Mouse (Mus musculus): ENCODE data around the gene Prf1.

Gene Prf1

DNA sequence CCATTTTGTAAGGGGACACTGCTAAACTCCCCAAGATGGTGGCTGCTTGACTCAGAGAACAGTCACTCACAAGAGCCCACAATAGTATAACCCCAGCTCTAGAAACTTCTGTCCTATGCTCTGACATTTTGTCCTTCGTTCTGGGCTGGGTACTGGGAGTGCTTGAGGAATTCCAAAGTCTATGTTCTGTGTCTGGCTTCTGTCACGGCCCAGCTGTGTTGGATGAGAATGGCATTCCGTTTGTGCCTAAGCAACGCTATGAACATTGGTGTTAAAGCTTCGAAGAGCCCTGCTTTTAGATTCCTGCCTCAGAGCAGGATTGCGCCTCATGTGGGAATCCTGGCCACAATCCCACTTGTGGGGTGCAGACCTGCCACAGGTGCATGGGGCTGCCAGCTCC lies 14.5 kb downstream of the Prf1 start:
- TF ChIP-seq GATA4 (IDR thresholded peaks at IDR 0.05; ENCODE audit: insufficient replicate concordance, low read length): no peak

DNA sequence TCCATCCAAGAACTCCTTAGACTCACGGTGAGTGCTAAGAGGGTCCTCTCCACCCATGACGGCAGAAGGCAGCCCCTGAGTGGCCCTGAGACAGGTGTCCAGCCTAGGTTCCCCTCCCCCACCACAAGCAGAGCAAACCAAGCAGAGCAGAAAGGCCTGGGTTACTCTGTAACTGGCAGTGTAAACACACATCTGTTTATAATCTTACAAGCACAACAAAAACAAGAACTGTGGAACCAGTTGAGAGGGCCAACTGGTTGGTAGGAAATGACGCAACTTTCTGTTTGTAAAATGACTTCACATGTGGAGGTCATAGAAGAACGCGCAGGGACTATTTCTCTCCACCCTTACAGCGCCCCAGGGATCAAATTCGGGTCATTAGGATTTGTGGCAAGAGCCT lies 15.1 kb downstream of the Prf1 start:
- TF ChIP-seq GATA4 (IDR thresholded peaks at IDR 0.05; ENCODE audit: insufficient replicate concordance, low read length): no peak

DNA sequence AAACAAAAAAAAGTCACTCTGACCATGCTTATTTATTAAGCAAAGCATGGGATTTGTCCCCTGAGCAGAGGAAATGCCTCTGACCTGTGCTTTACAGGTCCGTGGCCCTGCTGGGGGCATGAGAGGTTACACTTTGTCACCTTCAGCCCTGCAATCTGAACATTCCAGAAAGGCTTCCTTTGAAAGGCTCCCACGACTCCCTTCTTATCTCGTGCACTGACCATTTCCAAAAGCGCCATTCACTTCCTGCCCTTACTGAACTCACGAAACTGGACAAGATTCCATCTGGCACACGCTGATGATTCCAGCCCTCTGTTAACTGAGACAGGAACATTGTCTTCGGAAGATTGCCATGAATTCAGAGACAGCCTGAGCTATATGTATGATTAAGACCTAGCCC lies 16.1 kb downstream of the Prf1 start:
- peak; percentile 88; the same call in 1 of the 2 replicates for TF ChIP-seq GATA4 (IDR thresholded peaks at IDR 0.05; ENCODE audit: insufficient replicate concordance, low read length)

DNA sequence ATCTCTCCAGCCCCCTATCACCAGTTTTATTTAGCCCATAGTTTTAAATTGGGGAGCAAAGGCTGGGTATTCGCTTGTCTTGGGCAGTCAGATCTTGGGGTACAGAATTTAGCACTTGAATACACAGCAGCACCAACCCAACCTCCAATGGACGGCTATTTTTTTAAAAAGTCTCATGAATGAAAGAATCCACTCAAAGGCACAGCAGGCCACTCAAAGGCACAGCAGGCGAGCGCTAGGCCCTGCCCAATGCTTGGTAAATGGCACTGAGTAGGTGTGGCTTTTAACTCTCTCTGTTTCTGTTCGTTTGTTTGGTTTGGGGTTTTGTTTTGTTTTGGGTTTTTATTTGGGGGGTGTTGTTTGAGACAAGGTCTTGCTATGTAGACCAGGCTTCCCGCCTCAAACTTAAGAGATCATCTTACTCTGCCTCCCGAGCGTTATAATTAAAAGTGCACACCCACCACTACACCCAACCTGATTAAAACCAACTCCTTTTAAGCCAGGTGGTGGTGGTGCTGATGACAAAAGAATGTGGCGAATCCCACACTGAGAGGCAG lies 17.8 kb downstream of the Prf1 start:
- TF ChIP-seq GATA4 (IDR thresholded peaks at IDR 0.05; ENCODE audit: insufficient replicate concordance, low read length): no peak

DNA sequence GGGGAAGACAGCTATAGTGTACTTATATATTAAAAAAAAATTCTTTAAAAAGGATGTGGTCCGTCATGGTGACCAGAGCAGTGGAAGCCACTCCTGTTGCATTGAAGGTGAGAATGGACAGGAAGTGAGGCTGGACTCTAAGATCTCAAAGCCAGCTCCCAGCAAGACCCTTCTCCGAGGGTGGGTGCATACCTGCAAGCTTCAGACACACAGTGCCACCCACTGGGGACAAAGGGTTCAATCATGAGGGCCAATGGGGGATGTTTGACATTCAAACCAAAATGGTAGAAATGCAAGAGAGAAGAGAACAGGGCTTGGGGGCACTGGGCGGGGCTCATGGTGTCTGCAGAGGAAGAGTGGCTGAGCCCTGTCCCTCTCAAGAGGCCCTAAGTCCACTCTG lies 20.9 kb downstream of the Prf1 start:
- TF ChIP-seq GATA4 (IDR thresholded peaks at IDR 0.05; ENCODE audit: insufficient replicate concordance, low read length): no peak

DNA sequence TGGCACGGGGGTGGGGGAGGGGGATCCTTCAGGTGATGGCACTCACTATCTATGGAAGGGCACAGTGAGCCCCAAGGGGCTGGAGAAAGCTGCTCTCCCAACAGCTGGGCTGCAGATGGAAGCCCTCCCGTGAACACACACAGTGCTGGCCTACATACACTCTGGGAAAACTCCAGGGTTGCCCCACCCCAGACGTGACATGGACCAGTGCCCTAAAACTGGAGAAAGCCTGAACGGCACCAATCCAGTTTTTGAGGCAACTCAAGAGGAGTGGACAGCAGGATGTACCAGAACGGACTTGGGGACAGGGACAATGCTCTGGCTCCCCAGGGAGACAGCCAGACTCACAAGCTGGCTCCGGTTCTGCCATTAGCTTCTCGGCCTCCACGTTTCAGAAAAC lies 27.1 kb downstream of the Prf1 start:
- TF ChIP-seq GATA4 (IDR thresholded peaks at IDR 0.05; ENCODE audit: insufficient replicate concordance, low read length): no peak

DNA sequence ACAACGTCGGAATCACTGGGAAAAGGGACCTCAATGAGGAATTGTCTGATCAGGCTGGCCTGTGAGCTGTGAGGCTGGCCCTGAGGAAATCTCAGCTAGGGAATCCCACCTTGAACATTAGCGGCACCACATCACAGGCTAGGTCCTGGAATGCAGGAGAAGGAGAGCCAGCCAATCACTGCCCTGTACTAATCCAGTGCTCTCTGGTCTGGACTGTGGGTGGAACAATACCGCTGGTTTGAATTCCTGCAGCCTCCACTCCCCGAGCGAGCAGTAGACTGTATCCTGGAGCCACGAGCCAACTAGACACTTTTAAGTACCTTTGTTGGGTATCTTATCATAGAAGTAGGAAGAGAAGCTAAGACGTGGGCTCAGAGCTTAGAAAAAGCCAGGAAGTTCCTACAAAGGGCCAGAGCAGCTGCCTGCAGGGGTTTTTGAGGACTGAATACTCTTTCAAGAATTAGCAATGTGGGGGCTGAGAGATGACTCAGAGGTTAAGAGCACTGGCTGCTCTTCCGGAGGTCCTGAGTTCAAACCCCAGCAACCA lies 28.2 kb downstream of the Prf1 start:
- no peak for TF ChIP-seq GATA4 (IDR thresholded peaks at IDR 0.05; ENCODE audit: insufficient replicate concordance, low read length)

DNA sequence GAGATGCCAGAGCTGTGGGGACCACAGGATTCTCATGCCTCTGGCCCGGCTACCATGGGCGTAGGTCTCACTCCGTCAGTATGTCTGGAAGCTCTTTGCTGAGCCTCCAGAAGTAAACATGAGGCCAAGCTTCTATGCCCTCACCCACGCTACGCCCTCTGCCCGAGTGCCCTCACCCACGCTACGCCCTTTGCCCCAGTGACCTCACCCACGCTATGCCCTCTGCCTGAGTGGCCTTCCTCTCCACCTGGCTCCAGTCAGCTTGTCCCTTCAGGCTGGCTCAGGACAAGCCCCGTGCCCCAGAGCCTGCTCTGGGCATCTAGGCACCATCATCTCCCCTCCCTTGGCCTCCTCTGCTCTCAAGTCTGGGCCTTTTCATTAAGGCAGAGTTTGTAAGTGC lies 29.9 kb downstream of the Prf1 start:
- TF ChIP-seq GATA4 (IDR thresholded peaks at IDR 0.05; ENCODE audit: insufficient replicate concordance, low read length): no peak

DNA sequence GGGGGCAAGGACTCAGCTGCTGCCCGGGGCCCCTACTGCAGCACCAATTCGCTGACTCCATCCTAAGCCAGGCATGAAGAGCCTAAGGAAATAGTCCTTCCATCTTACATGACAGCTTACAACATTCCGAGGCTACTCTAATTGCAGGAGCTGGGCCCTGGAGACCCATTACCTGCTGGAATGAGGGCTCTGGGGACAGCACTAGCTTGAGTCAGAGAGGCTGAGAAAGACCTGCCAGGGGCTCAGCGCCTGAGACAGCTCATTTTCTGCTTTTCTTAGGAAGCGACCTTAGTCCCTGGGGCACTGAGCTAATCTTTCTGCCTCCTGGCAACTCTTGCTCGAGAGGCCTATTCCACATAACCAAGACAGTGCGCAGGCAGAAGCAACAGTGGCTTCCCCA lies 31.3 kb downstream of the Prf1 start:
- no peak for TF ChIP-seq GATA4 (IDR thresholded peaks at IDR 0.05; ENCODE audit: insufficient replicate concordance, low read length)

DNA sequence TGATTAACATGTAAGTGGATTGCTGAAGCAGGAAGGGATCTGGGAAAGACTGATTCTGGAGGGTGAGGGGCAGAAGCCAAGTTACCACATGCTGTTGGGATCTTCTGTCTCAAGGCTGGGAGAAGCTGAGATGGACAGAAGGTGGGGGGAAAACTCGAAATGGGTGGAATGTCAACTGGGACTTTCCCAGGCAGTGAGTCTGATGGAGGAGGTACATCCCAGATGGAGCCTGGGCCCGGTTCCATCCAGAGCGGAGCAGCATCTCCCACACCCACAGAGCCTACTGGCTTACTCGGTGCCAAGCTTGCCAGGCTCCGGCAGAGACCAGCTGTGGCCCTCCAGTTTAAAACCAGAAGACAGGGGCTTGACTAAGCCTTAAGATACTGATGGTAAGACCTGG lies 33.4 kb downstream of the Prf1 start:
- TF ChIP-seq GATA4 (IDR thresholded peaks at IDR 0.05; ENCODE audit: insufficient replicate concordance, low read length): no peak

DNA sequence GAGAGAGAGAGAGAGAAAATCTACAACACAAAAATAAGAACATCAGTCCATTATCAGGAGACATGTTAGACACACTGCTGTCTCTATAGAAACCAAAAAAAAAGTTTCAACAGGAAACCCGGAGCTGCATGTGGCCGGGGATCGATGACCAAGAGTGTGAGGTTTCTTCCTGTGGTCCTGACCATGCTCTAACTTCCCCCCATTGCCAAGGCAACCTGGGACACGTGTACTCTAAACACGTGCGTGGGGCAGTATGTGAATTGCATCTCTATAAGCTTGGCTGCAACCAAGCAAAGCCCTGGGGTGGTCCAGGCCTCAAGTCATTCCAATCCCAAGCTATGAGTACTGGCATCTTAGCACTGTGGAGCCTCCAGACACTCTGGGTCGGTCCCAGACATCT lies 36.9 kb downstream of the Prf1 start:
- no peak for TF ChIP-seq GATA4 (IDR thresholded peaks at IDR 0.05; ENCODE audit: insufficient replicate concordance, low read length)

DNA sequence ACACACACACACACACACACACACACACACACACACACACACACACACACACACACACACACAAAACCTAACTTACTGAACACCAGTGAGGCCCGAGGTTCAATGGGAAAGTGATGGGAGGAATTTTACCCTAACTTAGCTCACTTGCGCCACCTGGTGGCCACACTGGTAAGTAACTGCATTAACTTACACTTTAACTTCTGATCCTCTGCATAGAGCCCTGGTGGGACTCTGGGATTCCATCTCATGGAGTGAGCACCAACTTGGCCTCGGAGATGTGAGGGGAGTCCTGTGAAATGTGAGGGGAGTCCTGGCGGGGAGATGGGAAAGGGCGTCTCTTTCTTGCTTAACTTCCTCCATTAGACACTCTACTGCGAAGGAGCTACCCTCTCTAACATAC lies 38.5 kb downstream of the Prf1 start:
- TF ChIP-seq GATA4 (IDR thresholded peaks at IDR 0.05; ENCODE audit: insufficient replicate concordance, low read length): no peak

DNA sequence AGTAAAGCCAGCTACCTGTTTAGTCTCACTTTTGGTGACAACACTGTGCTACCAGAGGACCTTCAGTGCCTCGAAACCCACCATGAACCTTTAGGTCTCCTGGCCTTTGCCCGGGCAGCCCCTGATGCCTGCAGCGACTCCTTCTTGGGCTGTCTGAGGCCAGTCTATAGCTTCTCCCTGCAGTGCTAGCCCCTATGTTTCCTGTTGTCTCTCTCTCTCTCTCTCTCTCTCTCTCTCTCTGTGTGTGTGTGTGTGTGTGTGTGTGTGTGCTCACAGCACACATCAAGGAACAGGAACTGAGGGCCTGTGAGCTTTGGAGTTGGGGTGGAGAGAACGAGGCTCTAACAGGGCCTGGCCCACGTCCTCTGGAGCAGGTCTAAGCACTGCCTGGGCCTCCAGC lies 39.0 kb downstream of the Prf1 start:
- TF ChIP-seq GATA4 (IDR thresholded peaks at IDR 0.05; ENCODE audit: insufficient replicate concordance, low read length): no peak

DNA sequence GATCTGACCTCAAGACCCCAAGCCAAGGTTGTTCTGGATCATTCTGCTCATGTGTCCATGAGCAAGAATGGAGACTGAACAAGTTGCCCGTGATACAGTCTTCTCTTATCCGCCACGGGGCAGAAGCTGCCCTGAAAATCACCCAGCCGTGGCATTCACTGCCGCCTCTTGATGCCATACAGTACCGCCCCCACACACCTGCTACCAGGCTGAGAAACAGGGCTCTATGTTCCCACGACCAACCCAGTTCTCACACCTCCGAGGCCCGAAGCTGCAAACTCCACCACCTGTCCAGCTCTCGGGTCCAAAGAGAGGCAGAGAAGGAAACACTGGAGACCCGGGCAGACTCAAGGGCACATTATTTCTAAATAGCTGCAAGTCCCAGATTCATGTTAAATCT lies 40.0 kb downstream of the Prf1 start:
- no peak for TF ChIP-seq GATA4 (IDR thresholded peaks at IDR 0.05; ENCODE audit: insufficient replicate concordance, low read length)

DNA sequence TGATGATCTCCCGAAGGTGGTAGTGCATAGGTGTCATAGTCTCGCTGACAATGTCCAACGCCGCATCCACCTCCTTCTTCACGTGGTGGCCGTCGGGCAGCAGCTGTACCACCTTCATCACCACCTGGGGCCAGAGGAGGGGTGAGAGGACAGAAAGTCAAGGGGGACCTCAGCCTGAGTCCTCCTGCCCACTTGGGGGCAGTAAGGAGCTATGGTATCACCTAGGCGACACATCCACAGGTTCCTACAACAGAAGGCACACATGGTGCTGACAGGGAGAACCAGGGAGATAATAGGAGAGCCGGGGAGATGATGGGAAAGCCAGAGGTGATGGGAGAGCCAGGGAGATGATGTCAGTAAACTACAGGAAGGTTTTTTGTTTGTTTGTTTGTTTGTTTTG lies 41.6 kb downstream of the Prf1 start:
- TF ChIP-seq GATA4 (IDR thresholded peaks at IDR 0.05; ENCODE audit: insufficient replicate concordance, low read length): no peak

DNA sequence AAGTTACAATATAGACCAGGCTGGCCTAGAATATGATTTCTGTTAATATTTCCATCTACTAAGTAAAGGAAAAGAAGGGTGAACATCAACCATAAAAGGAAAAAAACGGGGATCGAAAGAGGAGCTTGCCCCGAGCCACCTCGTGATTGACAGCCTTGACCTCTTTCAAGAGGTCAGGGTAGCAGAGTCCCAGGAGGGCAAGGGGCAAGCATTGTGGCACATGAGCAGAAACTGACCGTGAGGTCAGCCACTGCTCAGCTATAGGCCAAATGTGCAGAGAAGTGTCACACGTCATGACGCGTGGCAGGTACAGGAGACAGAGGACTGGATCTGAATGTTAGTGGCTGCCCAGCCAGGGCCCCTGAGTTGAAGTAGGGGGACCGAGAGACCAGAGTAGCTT lies 42.6 kb downstream of the Prf1 start:
- no peak for TF ChIP-seq GATA4 (IDR thresholded peaks at IDR 0.05; ENCODE audit: insufficient replicate concordance, low read length)

DNA sequence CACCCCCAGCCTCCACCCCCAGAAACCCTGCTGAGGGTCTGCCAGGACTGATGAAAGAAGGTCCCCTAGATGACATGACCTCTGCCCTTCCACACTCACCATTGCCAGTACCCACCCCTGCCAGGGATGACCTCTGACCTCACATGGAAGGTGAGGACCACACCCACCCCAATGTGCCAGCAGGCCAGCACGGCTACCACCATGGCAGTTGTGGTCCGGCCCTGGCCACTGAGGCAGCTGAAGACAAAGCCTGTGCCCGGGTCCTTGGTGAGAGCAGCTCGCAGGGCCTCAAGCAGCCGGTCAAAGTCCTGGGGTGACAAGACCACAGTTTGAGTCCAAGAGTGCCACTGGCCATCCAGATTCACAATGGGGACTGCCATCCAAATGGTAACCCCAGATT lies 43.4 kb downstream of the Prf1 start:
- TF ChIP-seq GATA4 (IDR thresholded peaks at IDR 0.05; ENCODE audit: insufficient replicate concordance, low read length): no peak
